Mouse (Mus musculus): ENCODE results near the gene Tbca. TPM values are rescaled to one million over a fixed set of nuclear protein-coding genes. Genes with fewer than 3 reads are reported as not detected.

Gene Tbca
- polyA plus RNA-seq, 1 experiment from 2014 or later: 258 TPM

DNA sequence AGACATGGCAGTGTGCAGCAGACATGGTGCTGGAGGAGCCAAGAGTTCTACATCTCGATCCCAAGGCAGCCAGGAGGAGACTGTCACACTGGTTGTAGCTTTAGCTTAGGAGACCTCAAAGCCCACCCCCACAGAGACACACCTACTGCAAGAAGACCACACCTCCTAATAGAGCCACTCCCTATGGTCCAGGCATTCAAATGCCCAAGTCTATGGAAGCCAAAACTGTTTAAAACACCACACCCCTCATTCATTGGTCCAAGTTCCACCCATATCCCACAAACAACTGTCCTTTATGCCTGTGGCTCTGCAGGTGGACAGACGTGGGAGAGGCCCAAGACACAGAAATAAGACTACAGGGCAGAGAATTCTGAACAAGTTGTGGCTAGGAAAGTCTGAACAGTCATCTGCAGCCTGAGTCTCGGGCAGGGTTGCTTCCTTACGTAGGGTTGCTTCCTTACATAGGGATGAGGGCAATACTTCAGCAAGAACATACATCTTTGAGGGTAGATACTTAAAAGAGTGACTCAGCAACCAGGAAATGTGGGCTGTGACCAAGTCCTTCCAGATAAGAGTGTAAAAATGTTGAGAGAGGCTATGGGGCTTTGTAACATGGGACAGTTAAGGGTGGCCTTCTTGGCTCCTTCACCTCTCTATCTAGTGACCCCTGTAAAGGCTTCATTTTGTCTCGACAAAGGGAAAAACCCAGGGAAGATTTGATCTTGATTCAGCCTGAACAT, 74.0 kb downstream of the Tbca start:
- Histone ChIP-seq H3K9me3 (ENCODE audit: control insufficient read depth, low read length) (no peaks in the 10 kb centered on the region), H3K4me2 (ENCODE audit: low read depth, low read length) (no peak overlapping the region), H3K4me3 (ENCODE audit: low read depth, low read length) (no peak overlapping the region), H3K27me3 (replicated peaks; ENCODE audit: control insufficient read depth, insufficient read depth, low read length) (peaks cover 48% of the 10 kb centered on the region), H3K27ac (replicated peaks; ENCODE audit: low read depth, low read length) (no peak overlapping the region), H3K9ac (ENCODE audit: low read depth, low read length) (no peak overlapping the region), H3K4me1 (ENCODE audit: control insufficient read depth, insufficient read depth, low read length) (no peaks in the 10 kb centered on the region), H3K36me3 (ENCODE audit: control insufficient read depth, insufficient read depth, low read length) (no peaks in the 10 kb centered on the region)
- DNase-seq (ENCODE audit: low spot score) (no peak), ATAC-seq (ENCODE audit: low read depth) (no peak)
- 74% methylated on average over 5 of the region's 5 CpGs for WGBS

DNA sequence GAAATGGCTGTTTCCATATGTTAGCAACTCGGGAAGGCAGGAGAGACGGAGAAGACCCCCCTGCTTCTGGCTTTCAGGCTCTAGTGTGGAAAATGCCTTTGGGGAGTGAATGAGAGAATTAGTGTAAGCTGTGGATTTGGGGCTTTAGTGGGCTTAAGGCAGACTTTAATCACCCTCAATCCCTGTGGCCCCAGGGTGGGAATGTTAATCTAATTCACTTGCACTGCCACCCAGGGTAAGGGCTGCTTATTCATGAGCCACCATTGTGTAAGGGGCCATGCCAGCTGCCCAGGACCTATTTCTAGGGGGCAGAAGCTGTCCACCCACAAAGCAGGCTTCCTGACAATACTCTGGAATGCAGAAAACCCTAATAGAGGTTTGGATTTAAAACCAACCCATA, 78.2 kb downstream of the Tbca start:
- H3K27me3 ChIP-seq (replicated peaks; ENCODE audit: control insufficient read depth, insufficient read depth, low read length): peaks cover 88% of the 10 kb centered on the region
- ATAC-seq (ENCODE audit: low read depth) (no peak), DNase-seq (ENCODE audit: low spot score) (no peak)
- H3K36me3 ChIP-seq (ENCODE audit: control insufficient read depth, insufficient read depth, low read length): no peaks in the 10 kb centered on the region
- H3K4me2 ChIP-seq (ENCODE audit: low read depth, low read length): no peak overlapping the region
- WGBS: 3% methylated on average over 2 of the region's 2 CpGs
- H3K4me1 ChIP-seq (ENCODE audit: control insufficient read depth, insufficient read depth, low read length): peaks cover 8% of the 10 kb centered on the region; the same call in 1 of the 2 replicates
- no peak overlapping the region for H3K9ac ChIP-seq (ENCODE audit: low read depth, low read length)
- H3K4me3 ChIP-seq (ENCODE audit: low read depth, low read length): no peak overlapping the region
- H3K9me3 ChIP-seq (ENCODE audit: control insufficient read depth, low read length): no peaks in the 10 kb centered on the region
- no peak overlapping the region for H3K27ac ChIP-seq (replicated peaks; ENCODE audit: low read depth, low read length)

DNA sequence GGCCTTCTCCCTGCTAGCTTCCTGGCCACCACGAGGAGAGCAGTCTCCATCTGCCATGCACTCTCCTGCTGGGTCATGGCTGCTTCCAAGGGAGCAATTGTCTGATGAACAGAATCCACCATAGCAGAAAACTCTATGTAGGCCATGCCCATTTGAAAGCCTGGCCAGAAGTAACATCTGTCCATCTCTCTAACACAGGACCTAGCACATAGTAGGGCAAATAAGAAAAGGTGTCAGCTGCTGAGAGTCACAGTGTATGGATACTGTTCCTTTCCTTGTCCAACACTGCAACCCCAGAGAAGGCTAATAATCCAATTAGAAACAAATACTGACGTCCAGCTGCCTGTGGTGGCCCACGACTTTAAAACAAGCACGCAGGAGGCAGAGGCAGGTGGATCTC, 79.1 kb downstream of the Tbca start:
- Histone ChIP-seq H3K27ac (replicated peaks; ENCODE audit: low read depth, low read length) (no peak overlapping the region), H3K4me1 (ENCODE audit: control insufficient read depth, insufficient read depth, low read length) (peaks cover 8% of the 10 kb centered on the region; the same call in 1 of the 2 replicates), H3K27me3 (replicated peaks; ENCODE audit: control insufficient read depth, insufficient read depth, low read length) (peaks cover 91% of the 10 kb centered on the region), H3K9ac (ENCODE audit: low read depth, low read length) (no peak overlapping the region), H3K9me3 (ENCODE audit: control insufficient read depth, low read length) (no peaks in the 10 kb centered on the region), H3K4me3 (ENCODE audit: low read depth, low read length) (no peak overlapping the region), H3K4me2 (ENCODE audit: low read depth, low read length) (no peak overlapping the region), H3K36me3 (ENCODE audit: control insufficient read depth, insufficient read depth, low read length) (no peaks in the 10 kb centered on the region)
- ATAC-seq (ENCODE audit: low read depth) (no peak), DNase-seq (ENCODE audit: low spot score) (no peak)
- 47% methylated on average over 4 of the region's 4 CpGs for WGBS

DNA sequence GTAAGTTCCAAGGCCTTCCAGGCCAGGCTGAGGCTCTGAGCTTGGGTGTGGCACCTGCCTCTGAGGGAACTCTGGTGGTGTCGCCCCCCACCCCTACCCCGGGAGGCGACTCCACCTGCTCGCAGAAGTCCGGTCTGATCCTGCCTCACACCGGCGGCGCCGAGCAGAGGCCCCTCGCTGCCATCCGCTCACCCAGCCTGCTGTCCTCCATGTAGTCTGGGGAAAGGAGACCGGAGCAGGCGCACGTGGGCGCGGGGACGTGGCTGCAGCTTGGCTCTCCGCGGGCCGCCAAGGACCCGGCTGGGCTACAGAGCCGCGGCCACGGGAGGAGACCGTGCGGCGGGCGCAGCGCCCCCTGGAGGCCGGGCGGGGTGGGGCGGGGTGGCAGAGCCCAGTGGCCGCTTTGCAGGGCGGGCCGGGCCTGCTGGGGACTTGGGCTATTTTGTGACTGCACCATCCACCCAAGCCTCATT, 79.8 kb downstream of the Tbca start:
- Histone ChIP-seq H3K4me3 (ENCODE audit: low read depth, low read length) (peak overlapping the region; percentile 34), H3K36me3 (ENCODE audit: control insufficient read depth, insufficient read depth, low read length) (no peaks in the 10 kb centered on the region), H3K27ac (replicated peaks; ENCODE audit: low read depth, low read length) (no peak overlapping the region), H3K9ac (ENCODE audit: low read depth, low read length) (peak overlapping the region; percentile 32; the same call in 1 of the 2 replicates), H3K4me2 (ENCODE audit: low read depth, low read length) (peak overlapping the region; percentile 61), H3K4me1 (ENCODE audit: control insufficient read depth, insufficient read depth, low read length) (peaks cover 8% of the 10 kb centered on the region; the same call in 1 of the 2 replicates), H3K27me3 (replicated peaks; ENCODE audit: control insufficient read depth, insufficient read depth, low read length) (peaks cover 92% of the 10 kb centered on the region), H3K9me3 (ENCODE audit: control insufficient read depth, low read length) (no peaks in the 10 kb centered on the region)
- WGBS: 2% methylated on average over 10 of the region's 35 CpGs
- peak; percentile 84 for ATAC-seq (ENCODE audit: low read depth)
- DNase-seq (ENCODE audit: low spot score): no peak

DNA sequence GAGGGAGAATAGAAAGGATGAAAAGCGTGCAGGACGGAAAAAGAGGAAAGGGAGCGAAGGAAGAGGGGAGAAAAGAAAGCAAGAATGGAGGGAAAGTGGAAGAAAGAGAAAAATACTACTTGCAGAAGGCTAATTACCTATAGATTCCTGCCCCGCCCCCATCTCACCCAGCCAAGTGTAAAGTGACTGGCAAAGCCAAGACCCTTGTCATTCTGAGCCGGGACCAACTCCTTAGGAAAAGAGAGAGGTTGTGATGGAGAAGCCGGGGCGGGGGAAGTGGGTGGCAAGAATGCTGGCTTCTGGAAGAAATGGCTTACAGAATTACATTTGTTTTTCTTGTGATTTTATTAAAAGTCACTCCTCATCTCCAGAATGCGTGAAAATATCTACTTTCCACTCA, 80.8 kb downstream of the Tbca start:
- Histone ChIP-seq H3K27ac (replicated peaks; ENCODE audit: low read depth, low read length) (no peak overlapping the region), H3K36me3 (ENCODE audit: control insufficient read depth, insufficient read depth, low read length) (no peaks in the 10 kb centered on the region), H3K4me2 (ENCODE audit: low read depth, low read length) (peak overlapping the region; percentile 61; the same call in 1 of the 2 replicates), H3K9ac (ENCODE audit: low read depth, low read length) (no peak overlapping the region), H3K4me3 (ENCODE audit: low read depth, low read length) (peak overlapping the region; percentile 34), H3K27me3 (replicated peaks; ENCODE audit: control insufficient read depth, insufficient read depth, low read length) (peaks cover 93% of the 10 kb centered on the region), H3K4me1 (ENCODE audit: control insufficient read depth, insufficient read depth, low read length) (peaks cover 8% of the 10 kb centered on the region; the same call in 1 of the 2 replicates), H3K9me3 (ENCODE audit: control insufficient read depth, low read length) (no peaks in the 10 kb centered on the region)
- DNase-seq (ENCODE audit: low spot score): no peak
- no peak for ATAC-seq (ENCODE audit: low read depth)
- 2% methylated on average over 8 of the region's 8 CpGs for WGBS

DNA sequence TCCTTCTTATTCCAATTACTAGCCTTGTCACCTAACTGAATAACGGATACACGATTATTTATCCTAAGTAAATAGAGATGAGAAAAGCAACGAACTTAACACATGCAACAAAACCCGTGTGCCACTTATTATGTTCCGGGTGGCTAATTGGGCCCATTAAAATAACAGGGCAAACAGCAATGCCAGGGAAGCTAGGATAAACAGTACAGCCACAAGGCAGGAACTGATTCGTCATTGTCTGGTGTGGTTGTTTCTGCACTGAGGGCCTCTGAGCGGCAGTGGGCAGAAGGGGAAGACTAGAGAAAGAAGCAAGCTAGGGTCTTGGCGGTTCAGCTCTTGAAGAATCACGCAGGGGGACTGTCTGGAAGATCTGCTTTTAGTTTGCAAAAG, 81.4 kb downstream of the Tbca start:
- no peak for DNase-seq (ENCODE audit: low spot score)
- peaks cover 95% of the 10 kb centered on the region for H3K27me3 ChIP-seq (replicated peaks; ENCODE audit: control insufficient read depth, insufficient read depth, low read length)
- no peak overlapping the region for H3K4me2 ChIP-seq (ENCODE audit: low read depth, low read length)
- ATAC-seq (ENCODE audit: low read depth): no peak
- H3K36me3 ChIP-seq (ENCODE audit: control insufficient read depth, insufficient read depth, low read length): no peaks in the 10 kb centered on the region
- H3K9me3 ChIP-seq (ENCODE audit: control insufficient read depth, low read length): no peaks in the 10 kb centered on the region
- no peak overlapping the region for H3K9ac ChIP-seq (ENCODE audit: low read depth, low read length)
- H3K4me3 ChIP-seq (ENCODE audit: low read depth, low read length): no peak overlapping the region
- H3K27ac ChIP-seq (replicated peaks; ENCODE audit: low read depth, low read length): no peak overlapping the region
- peaks cover 8% of the 10 kb centered on the region; the same call in 1 of the 2 replicates for H3K4me1 ChIP-seq (ENCODE audit: control insufficient read depth, insufficient read depth, low read length)
- 4% methylated on average over 9 of the region's 9 CpGs for WGBS

DNA sequence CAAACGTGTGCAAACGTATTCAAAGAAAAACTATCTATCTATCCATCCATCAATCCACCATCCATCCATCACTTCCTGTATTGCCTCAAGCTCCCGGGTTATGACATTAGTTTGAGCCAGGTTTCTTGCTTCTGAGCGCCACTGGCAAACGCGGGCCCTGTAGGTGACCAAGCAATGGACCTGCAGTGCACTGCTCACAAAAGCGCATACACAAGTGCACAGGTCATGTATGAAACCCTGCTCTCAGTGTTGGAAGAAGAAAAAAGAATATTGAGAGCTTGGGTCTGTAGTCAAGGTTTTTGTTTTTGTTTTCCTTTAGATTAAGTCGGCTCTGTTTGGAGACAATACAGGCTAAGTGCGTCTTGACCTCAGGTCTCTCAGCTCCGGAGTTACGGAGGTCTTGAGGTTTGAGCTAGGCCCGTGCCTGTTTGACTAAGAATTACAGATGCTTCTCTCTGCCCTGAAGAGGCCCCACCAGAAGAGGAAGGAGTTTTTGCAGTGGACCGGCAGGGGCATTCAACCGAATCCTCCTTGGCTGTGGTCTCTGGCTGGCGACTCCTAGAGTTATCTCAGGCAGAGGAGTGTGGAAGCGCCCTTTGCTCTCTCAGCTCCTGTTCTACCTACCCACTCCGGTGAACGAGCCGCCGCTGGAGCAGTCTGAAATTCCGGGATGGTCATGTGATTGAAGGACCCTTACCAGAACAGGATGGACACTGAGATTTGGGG, 81.9 kb downstream of the Tbca start:
- Histone ChIP-seq H3K9me3 (ENCODE audit: control insufficient read depth, low read length) (no peaks in the 10 kb centered on the region), H3K4me2 (ENCODE audit: low read depth, low read length) (no peak overlapping the region), H3K27me3 (replicated peaks; ENCODE audit: control insufficient read depth, insufficient read depth, low read length) (peaks cover 97% of the 10 kb centered on the region), H3K27ac (replicated peaks; ENCODE audit: low read depth, low read length) (no peak overlapping the region), H3K4me3 (ENCODE audit: low read depth, low read length) (no peak overlapping the region), H3K36me3 (ENCODE audit: control insufficient read depth, insufficient read depth, low read length) (no peaks in the 10 kb centered on the region), H3K4me1 (ENCODE audit: control insufficient read depth, insufficient read depth, low read length) (peaks cover 8% of the 10 kb centered on the region; the same call in 1 of the 2 replicates), H3K9ac (ENCODE audit: low read depth, low read length) (no peak overlapping the region)
- no peak; the same call in 1 of the 2 replicates for ATAC-seq (ENCODE audit: low read depth)
- under 1% methylated on average over 21 of the region's 21 CpGs for WGBS
- DNase-seq (ENCODE audit: low spot score): no peak

DNA sequence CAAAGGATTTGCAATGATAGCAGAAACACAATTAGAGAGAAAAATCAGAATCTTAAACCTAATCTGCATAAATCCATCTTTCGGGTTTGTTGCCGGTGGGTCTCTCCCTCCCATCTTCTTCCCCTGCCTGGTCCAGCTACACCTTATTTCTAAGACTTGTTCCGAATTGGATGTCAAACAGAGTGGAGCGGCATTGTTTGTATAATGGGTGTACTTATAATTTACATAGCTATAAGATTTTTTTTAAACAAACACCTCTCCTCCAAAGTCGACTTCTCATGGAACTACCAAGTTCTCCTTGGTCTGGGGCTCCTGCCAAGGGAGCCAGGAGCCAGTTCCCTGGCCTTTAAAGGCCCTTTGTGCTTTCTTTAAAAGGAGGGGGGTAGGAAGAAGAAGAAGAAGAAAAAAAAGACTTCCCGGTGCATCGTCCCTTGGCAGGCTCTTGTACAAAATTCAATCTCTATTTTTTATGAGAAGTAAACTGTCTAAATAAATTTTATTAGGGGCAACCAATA, 83.2 kb downstream of the Tbca start:
- WGBS: 2% methylated on average over 7 of the region's 7 CpGs
- no peak for DNase-seq (ENCODE audit: low spot score)
- no peaks in the 10 kb centered on the region for H3K9me3 ChIP-seq (ENCODE audit: control insufficient read depth, low read length)
- H3K36me3 ChIP-seq (ENCODE audit: control insufficient read depth, insufficient read depth, low read length): no peaks in the 10 kb centered on the region
- peaks cover 96% of the 10 kb centered on the region for H3K27me3 ChIP-seq (replicated peaks; ENCODE audit: control insufficient read depth, insufficient read depth, low read length)
- H3K4me1 ChIP-seq (ENCODE audit: control insufficient read depth, insufficient read depth, low read length): peaks cover 8% of the 10 kb centered on the region; the same call in 1 of the 2 replicates
- H3K4me3 ChIP-seq (ENCODE audit: low read depth, low read length): no peak overlapping the region
- no peak overlapping the region for H3K27ac ChIP-seq (replicated peaks; ENCODE audit: low read depth, low read length)
- H3K9ac ChIP-seq (ENCODE audit: low read depth, low read length): no peak overlapping the region
- no peak overlapping the region for H3K4me2 ChIP-seq (ENCODE audit: low read depth, low read length)
- no peak for ATAC-seq (ENCODE audit: low read depth)

Data from embryonic facial prominence, embryonic 14.5 days (tissue).